ENCODE assay signal across 13 mouse cellular contexts in the genomic region with DNA sequence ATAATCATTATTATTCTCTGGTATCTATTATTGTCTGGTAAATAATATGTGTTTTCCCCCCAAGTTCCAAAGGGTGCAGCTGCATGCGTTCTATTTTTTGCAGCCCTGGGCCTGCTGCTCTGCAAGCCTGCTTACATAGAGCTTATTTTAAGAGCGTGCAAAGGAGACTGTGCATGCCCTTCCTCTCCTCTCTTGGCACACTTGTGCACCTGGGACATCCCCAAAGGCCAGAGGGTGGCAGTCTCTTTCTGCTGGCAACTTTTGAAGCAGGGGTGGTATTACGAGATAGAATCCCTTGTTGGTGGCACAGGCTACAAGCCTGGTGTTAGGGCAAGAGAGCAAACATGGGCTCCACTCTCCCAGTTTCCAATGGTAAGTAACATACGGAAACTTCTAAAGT.
DNase-seq lines count a peak whose midpoint lies in the region; ATAC-seq and TF ChIP-seq lines count a peak whose summit lies in the region.
"Had no signal": no experiment of that assay in that cellular context is flagged by ENCODE, and none has a peak within 500 bp of the region (broad histone marks: within the 10 kb centered on the region; RNA-seq: fewer than 3 reads in every experiment).

No protein-coding gene starts in this region.

- TF ChIP-seq CTCF in cerebellum, adult 2 months (IDR thresholded peaks at IDR 0.05; ENCODE audit: borderline replicate concordance, insufficient read depth, low read depth, low read length) = peak; percentile 35; the same call in 1 of the 2 replicates

- 68% methylated on average over 4 of the region's 4 CpGs for WGBS in cerebellum, adult 2 months
- 70% methylated on average over 4 of the region's 4 CpGs for WGBS in heart, embryonic 12.5 days
- 74% methylated on average over 4 of the region's 4 CpGs for WGBS in heart, embryonic 11.5 days (ENCODE audit: insufficient replicate concordance)

- H3K36me3 ChIP-seq in heart, embryonic 12.5 days = peaks cover 4% of the 10 kb centered on the region; the same call in 1 of the 2 replicates
- H3K36me3 ChIP-seq in heart, embryonic 11.5 days (ENCODE audit: control insufficient read depth, insufficient read depth, low read length) = no peaks in the 10 kb centered on the region

- no peak overlapping the region for H3K4me2 ChIP-seq in heart, embryonic 12.5 days
- H3K4me2 ChIP-seq in heart, embryonic 11.5 days = no peak overlapping the region

- TF ChIP-seq POLR2A in cerebellum, adult 2 months (IDR thresholded peaks at IDR 0.05; ENCODE audit: borderline replicate concordance, insufficient read depth, low read length) = no peak

- H3K4me3 ChIP-seq in cerebellum, adult 2 months (replicated peaks; ENCODE audit: insufficient read depth, low read depth, low read length) = no peak overlapping the region
- no peak overlapping the region for H3K4me3 ChIP-seq in heart, embryonic 12.5 days
- H3K4me3 ChIP-seq in heart, embryonic 11.5 days (ENCODE audit: low read depth, low read length) = no peak overlapping the region

- H3K9ac ChIP-seq in heart, embryonic 12.5 days = no peak overlapping the region
- H3K9ac ChIP-seq in heart, embryonic 11.5 days (ENCODE audit: low read depth, low read length) = no peak overlapping the region

- no peak overlapping the region for H3K27ac ChIP-seq in cerebellum, adult 2 months (ENCODE audit: insufficient read depth, low read length)
- H3K27ac ChIP-seq in heart, embryonic 12.5 days (ENCODE audit: poor library complexity, severe bottlenecking) = no peak overlapping the region
- H3K27ac ChIP-seq in heart, embryonic 11.5 days (ENCODE audit: low read depth, low read length) = peak overlapping the region; percentile 29; the same call in 1 of the 2 replicates

- H3K27me3 ChIP-seq in cerebellum, adult 2 months (ENCODE audit: control insufficient read depth, insufficient read depth, low read length) = no peaks in the 10 kb centered on the region
- H3K27me3 ChIP-seq in heart, embryonic 12.5 days (replicated peaks) = no peaks in the 10 kb centered on the region
- H3K27me3 ChIP-seq in heart, embryonic 11.5 days (ENCODE audit: control insufficient read depth, insufficient read depth, low read length) = no peaks in the 10 kb centered on the region

- H3K9me3 ChIP-seq in heart, embryonic 12.5 days (replicated peaks) = no peaks in the 10 kb centered on the region
- H3K9me3 ChIP-seq in heart, embryonic 11.5 days (replicated peaks; ENCODE audit: control insufficient read depth, low read length) = no peaks in the 10 kb centered on the region

- ATAC-seq in heart, embryonic 12.5 days (ENCODE audit: insufficient number of reproducible peaks, low FRiP score) = no peak
- no peak for ATAC-seq in heart, embryonic 11.5 days (replicated peaks; ENCODE audit: insufficient number of reproducible peaks, low FRiP score, low TSS enrichment)

- H3K4me1 ChIP-seq in cerebellum, adult 2 months (ENCODE audit: control insufficient read depth, insufficient read depth, low read length) = no peaks in the 10 kb centered on the region; the same call in 1 of the 2 replicates
- H3K4me1 ChIP-seq in heart, embryonic 12.5 days (replicated peaks) = peaks cover 47% of the 10 kb centered on the region
- peaks cover 8% of the 10 kb centered on the region; the same call in 1 of the 2 replicates for H3K4me1 ChIP-seq in heart, embryonic 11.5 days (ENCODE audit: control insufficient read depth, insufficient read depth, low read length)

- no peak for DNase-seq in cerebellum, adult 2 months
- DNase-seq in cerebellum, adult 9-10 months = no peak
- DNase-seq in heart, adult 18-20 months = peak; percentile 60 to 78
- DNase-seq in 416B (ENCODE audit: low read depth) = peak; percentile 32
- DNase-seq in Muller cell, postnatal 12 days (ENCODE audit: inconsistent ontology term) = no peak
- DNase-seq in layer of hippocampus, postnatal 36 days = no peak
- DNase-seq: adrenal gland, adult 2 months; cerebellum, adult 18-20 months; lung, adult 2 months; midbrain, embryonic 14.5 days; thymus, postnatal 36 days had no signal

Comparison
In these comparisons a context has a peak if more than half of its experiments do, and no peak if none do; other contexts are left out.
1. DNase-seq: peak in heart, adult 18-20 months (2 of 2) and 416B (single experiment); none in cerebellum, adult 2 months (0 of 2), cerebellum, adult 9-10 months (single experiment), Muller cell, postnatal 12 days (single experiment) and layer of hippocampus, postnatal 36 days (0 of 2).